Mouse (Mus musculus): Measurements from ENCODE around the gene Slc38a11. TPM values are rescaled to one million over a fixed set of nuclear protein-coding genes. Genes with fewer than 3 reads are reported as not detected.

The Slc38a11 gene
- total RNA-seq (2021) = 1 to 10 TPM; 2.3 to 2.4 TPM

- DNase-seq (ENCODE audit: low spot score in 2 of 2) = no peak
- intact Hi-C loops (cut with DNase I) = no loop called here
Observed at GRCm38 (mm10) chr2:65363828-65364497, at the start of gene Slc38a11. Gene Slc38a11 (minus strand): TSS chr2:65364034.

- intact Hi-C loops (cut with DNase I) = no loop called here
- no peak for DNase-seq (ENCODE audit: low spot score in 2 of 2)
Observed at GRCm38 (mm10) chr2:65407110-65407509, 43.3 kb upstream of the Slc38a11 start.

DNA sequence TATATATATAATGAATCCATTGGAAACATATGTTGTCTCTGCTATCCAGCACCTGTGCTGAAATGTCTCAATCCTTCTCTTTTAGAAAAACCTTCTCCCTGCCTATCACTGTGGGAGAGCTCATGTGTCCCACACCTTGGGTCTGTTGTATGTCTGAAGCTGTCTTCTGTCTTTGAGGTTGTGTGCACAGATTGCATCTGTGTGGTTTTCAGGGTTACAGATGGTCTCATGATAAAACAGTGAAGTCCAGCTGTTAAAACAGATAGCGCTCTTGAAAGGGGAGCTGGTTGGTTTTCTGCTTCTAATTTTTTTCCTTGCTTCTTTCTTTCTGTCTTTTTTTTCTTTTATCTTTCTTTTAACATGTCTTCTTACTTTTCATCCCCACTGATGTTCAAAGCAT is 41.6 kb upstream of the Slc38a11 start:
- intact Hi-C loops (cut with DNase I) = no loop called here
- no peak for DNase-seq (ENCODE audit: low spot score in 2 of 2)

GRCm38 (mm10) chr2:65402001-65402400 is 38.2 kb upstream of the Slc38a11 start:
- intact Hi-C loops (cut with DNase I) = loop anchor here (5.0 kb wide), 1 partner anchor 210 kb away; no protein-coding TSS in a partner anchor
- no peak for DNase-seq (ENCODE audit: low spot score in 2 of 2)

DNA sequence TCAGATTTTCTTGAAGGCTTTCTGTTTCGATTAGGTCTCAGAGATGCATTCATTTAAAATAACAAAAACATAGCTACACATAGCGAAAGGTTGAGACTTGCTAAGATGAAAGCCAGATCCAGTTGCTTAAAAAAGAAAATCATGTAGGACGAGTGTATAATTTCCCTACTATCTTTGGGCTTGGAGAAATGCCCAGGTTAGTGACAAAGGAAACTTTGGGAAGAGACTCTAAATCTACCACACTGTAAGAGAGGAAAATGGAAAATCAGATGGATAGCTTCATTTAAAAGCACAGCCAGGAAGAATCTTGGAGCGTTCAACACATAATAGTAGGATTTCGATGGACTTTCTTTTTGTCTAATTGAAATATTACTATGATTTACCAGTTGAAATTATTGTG is 36.1 kb upstream of the Slc38a11 start:
- peak in 1 of 2 experiments; percentile 88 for DNase-seq (ENCODE audit: low spot score in 2 of 2)
- intact Hi-C loops (cut with DNase I) = loop anchor here (5.0 to 10.0 kb wide), 3 partner anchors 167 to 315 kb away; partner anchors contain the start of gene Scn3a

GRCm38 (mm10) chr2:65396128-65396527 is 32.3 kb upstream of the Slc38a11 start:
- intact Hi-C loops (cut with DNase I) = loop anchor here (5.0 to 10.0 kb wide), 2 partner anchors 171 to 319 kb away; partner anchors contain the start of gene Scn3a
- peak; percentile 35 to 70 for DNase-seq (ENCODE audit: low spot score in 2 of 2)

GRCm38 (mm10) chr2:65393061-65393460 is 29.2 kb upstream of the Slc38a11 start:
- DNase-seq (ENCODE audit: low spot score in 2 of 2) = no peak
- intact Hi-C loops (cut with DNase I) = loop anchor here (10.0 kb wide), 1 partner anchor 322 kb away; no protein-coding TSS in a partner anchor

DNA sequence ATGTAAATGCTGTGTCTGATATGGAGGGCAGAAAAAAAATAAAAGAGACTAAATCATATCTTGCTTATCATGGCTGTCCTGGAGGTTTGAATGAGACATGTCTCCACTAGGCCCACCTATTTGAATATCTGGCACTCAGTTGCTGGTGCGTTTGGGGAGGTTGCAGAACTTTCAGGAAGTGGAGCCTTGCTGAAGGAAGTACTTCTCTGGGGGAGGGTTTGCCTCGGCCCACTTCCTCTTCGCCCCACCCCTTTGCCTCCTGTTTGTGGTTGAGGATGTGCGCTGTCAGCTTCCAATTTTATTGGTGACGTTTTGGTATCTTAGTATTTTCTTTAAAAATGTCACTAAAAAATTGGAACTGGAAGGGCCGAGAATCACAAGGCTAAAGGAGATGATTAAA is 27.5 kb upstream of the Slc38a11 start:
- intact Hi-C loops (cut with DNase I) = loop anchor here (10.0 kb wide), 1 partner anchor 323 kb away; no protein-coding TSS in a partner anchor
- DNase-seq (ENCODE audit: low spot score in 2 of 2) = no peak

DNA sequence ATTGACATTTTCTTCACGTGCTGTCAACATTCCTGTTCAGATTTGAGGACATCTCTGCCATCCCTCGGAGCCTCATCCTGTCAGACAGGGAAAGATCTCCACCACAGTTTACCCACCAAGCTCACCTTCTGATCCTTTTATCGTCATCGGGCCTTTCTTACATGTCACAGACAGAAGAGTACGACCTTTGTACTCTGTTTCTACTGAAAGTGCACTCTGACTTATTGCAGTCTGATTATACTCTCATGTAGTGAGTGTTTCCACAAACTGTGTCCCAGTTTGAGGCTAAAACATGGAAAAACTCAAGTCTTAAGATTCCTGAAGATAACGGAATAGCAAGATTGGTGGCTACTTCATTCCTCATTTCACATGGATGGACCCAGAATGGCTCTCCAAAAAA is 21.0 kb upstream of the Slc38a11 start:
- intact Hi-C loops (cut with DNase I) = no loop called here

GRCm38 (mm10) chr2:65382485-65382884 is 18.7 kb upstream of the Slc38a11 start:
- intact Hi-C loops (cut with DNase I) = no loop called here

More for the DNA sequence above, 21.0 kb upstream of the Slc38a11 start:
- no peak for DNase-seq (ENCODE audit: low spot score in 2 of 2)

GRCm38 (mm10) chr2:65378425-65378824 is 14.6 kb upstream of the Slc38a11 start:
- DNase-seq (ENCODE audit: low spot score in 2 of 2) = no peak
- intact Hi-C loops (cut with DNase I) = no loop called here

More at GRCm38 (mm10) chr2:65382485-65382884, 18.7 kb upstream of the Slc38a11 start:
- DNase-seq (ENCODE audit: low spot score in 2 of 2) = no peak

- intact Hi-C loops (cut with DNase I) = no loop called here
- DNase-seq (ENCODE audit: low spot score in 2 of 2) = no peak
Observed at GRCm38 (mm10) chr2:65374410-65374809, 10.6 kb upstream of the Slc38a11 start.

- intact Hi-C loops (cut with DNase I) = no loop called here
- no peak for DNase-seq (ENCODE audit: low spot score in 2 of 2)
Observed at GRCm38 (mm10) chr2:65373076-65373475, 9.2 kb upstream of the Slc38a11 start.

GRCm38 (mm10) chr2:65360736-65361475 is 2.9 kb downstream of the Slc38a11 start:
- intact Hi-C loops (cut with DNase I) = no loop called here
- no peak for DNase-seq (ENCODE audit: low spot score in 2 of 2)

DNA sequence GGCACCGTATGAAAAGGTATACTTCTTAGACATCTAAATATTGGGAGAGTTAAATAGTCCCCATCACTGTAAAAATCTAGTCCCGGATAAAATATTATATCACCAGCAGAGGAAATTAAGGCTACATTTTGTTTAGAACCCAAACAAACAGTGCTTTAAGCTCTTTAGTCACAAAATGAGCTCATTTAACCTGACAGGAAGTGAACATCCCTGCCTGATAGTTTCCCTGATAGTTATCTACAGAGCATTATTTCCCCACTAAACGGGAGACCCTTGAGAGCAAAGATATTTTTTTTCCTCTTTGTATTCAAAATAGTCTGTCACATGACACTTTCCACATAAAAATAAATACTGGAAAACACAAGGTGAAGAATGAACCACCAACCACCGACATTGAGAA is 16.5 kb downstream of the Slc38a11 start:
- intact Hi-C loops (cut with DNase I) = no loop called here
- DNase-seq (ENCODE audit: low spot score in 2 of 2) = no peak

- no peak for DNase-seq (ENCODE audit: low spot score in 2 of 2)
- intact Hi-C loops (cut with DNase I) = no loop called here
Observed at GRCm38 (mm10) chr2:65346915-65347314, 16.9 kb downstream of the Slc38a11 start.

- DNase-seq (ENCODE audit: low spot score in 2 of 2) = no peak
- intact Hi-C loops (cut with DNase I) = no loop called here
Observed at GRCm38 (mm10) chr2:65346037-65346436, 17.8 kb downstream of the Slc38a11 start.

- intact Hi-C loops (cut with DNase I) = no loop called here
- DNase-seq (ENCODE audit: low spot score in 2 of 2) = no peak
Observed at GRCm38 (mm10) chr2:65342057-65342456, 21.8 kb downstream of the Slc38a11 start.

DNA sequence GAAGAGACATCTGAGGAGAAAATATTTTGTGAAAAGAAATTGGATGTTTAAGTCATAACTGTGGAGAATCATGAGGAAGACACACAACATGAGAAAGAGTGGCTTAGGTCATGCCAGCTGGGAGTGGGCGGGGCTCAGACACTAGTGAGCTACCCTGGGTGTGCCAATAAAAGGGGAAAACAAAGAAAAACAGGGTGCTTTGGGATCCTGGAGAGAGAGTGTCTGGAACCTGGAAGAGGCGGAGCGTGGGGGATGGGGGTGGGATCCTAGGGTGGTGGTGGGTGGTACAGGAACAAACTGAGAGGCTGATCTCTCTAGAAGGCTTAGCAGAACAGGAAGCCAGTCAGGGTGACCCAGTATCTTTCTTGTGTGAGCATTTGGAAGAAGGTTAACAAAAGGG is 23.0 kb downstream of the Slc38a11 start:
- intact Hi-C loops (cut with DNase I) = no loop called here
- DNase-seq (ENCODE audit: low spot score in 2 of 2) = no peak

DNA sequence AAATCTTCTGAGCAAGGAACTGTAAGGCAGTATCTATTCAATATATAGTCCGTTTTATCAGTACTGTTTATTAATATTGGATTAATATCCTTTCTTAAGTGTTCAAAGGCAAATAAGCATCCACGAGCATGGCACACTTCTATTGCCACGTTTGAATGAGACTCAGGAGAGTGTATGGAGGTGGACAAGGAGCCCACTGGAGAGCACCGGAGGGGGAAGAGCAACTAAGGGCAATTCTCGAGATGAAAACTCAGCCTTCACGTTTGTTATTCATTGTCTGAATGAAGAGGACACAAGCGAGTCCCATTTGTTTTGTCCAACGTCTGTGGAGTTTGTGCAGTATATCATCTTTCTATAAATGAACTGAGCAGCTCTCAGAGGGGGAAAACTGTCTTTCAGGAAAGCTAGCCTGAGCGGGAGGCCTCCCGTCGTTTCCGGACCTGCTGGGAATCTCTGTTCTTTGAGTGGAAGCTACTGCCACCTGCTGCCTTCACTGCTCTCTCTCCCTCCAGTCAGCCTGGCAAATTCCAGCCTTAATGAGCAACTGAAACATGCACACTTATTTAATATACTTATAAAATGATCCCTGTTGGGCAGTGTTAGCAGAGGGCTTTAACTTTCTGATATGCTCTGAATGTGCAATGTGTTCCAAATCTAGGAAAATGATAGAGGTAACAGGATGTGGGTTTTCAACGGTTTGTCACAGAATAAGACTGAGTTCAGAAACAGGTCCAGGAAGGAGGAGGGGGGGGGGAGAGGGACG is 26.3 kb downstream of the Slc38a11 start:
- intact Hi-C loops (cut with DNase I) = loop anchor here (2.0 to 5.0 kb wide), 3 partner anchors 193 to 370 kb away; no protein-coding TSS in a partner anchor
- DNase-seq (ENCODE audit: low spot score in 2 of 2) = peak; percentile 44 to 66

Data from left cerebral cortex, postnatal 25 days (tissue).